Mouse (Mus musculus) heart, postnatal 10 days (tissue): ENCODE measurements around the gene Slc35e3. TPM values are rescaled to one million over a fixed set of nuclear protein-coding genes. Genes with fewer than 3 reads are reported as not detected.
A peak's percentile ranks its signal among the peaks of the same experiment; 100 is the strongest.
"Not testable (repeated sequence)": the region's sequence is repeated elsewhere in the genome, so short reads cannot be mapped to it uniquely, and the experiment has no call there.

ENCODE experiments used
- DNase-seq, 2 experiments: peaks; one replicate each; pipeline ENCODE4 v3.0.0; 2021
- intact Hi-C: fragments of 180-260 bp; cut with DNase I; formaldehyde crosslinking; loops from one replicate; pipeline ENCODE4 v1.15.1; 2025
- total RNA-seq, 2 experiments: library from RNA; stranded (reverse); gene quantifications; 2 replicates each; pipeline ENCODE4 v1.2.3; 2021

The Slc35e3 gene
- total RNA-seq, 2 experiments from 2014 or later: 7.4 to 8.5 TPM

DNA sequence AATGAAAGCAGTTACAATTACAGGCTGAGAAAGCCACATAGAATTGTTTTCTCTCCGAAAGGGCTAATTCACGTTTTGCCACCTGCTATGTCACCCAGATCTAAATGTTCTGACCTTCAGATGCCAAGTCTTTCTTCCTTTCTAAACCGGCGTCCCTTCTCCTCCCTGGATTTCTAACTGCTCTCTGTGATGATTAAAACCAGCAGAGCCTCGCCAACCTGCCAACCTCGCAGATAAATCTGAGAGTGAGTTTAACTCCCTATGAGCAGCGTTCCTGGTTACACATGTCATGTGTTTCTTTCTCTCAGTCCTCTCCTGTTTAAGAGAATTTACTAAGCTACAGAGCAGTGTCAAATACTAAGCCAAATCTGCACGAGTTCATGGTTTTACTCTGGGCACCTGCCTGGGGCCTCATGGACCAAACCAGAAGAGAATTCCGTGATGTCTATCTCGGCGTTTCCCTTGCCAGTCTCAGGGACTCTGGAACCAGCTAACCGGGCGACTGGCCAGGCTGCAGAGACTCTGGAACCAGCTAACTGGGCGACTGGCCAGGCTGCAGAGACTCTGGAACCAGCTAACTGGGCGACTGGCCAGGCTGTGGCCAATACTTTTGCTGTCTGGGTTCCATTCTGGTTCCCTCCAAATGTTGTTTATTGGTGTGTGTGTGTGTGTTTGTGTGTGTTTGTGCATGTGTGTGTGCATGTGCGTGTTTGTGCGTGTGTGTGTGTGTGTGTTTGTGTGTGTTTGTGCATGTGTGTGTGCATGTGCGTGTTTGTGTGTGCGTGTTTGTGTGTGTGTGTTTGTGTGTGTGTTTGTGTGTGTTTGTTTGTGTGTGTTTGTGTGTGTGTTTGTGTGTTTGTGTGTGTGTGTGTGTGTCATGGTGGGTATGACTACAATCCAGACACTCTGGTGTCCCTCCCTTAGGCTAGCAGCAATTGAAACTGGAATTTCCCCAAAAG, 27.7 kb downstream of the Slc35e3 start:
- peak; percentile 54 to 61 for DNase-seq
- intact Hi-C loops: no loop called here

DNA sequence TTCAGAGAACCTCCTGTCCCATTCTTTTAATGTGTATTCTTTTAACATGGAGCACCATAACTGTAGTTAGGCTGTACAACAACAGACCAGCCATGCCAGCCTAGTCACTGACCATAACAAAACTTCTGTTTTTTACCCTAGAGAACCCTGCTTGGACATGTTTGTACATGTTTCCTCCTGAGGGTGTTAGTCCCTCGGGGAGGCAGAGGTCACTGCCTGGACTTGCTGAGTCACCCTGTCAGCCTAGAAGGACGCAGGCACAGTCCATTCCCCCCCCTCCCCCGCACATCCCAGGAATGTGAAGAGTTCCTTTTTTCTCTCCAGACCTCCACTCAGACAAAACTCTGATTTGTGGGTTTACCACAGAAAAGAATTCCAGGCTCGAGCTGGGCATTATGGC, 28.6 kb downstream of the Slc35e3 start:
- DNase-seq: peak; percentile 59 to 61
- intact Hi-C loops: no loop called here

- no peak for DNase-seq
- intact Hi-C loops: no loop called here
Measured at GRCm38 (mm10) chr10:117716686-117717085, 29.5 kb downstream of the Slc35e3 start.

- intact Hi-C loops, DNase-seq: not testable (repeated sequence)
Measured at GRCm38 (mm10) chr10:117715654-117716053, 30.5 kb downstream of the Slc35e3 start.

GRCm38 (mm10) chr10:117714928-117715500, 31.2 kb downstream of the Slc35e3 start:
- DNase-seq: no peak
- intact Hi-C loops: no loop called here

DNA sequence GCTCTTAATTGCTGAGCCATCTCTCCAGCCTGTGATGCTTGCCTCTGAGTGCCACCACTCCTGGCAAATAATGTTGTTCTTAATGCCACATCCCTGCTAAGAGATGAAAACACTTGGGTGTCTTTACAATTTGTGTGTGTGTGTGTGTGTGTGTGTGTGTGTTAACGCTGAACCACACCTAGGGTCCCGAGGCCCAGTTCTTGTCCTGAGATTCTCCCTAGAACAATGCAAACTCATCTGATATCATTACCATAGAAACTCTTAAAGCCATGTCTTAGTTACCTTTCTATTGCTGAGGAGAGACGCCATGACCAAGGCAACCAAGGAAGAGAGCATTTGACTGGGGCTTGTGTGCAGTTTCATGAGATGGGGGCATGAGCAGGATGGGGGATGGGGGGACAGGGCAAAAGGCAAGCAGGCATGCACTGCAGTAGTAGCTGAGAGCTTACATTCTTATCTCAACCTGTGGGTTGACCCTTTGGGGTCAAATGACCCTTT, 32.1 kb downstream of the Slc35e3 start:
- no peak for DNase-seq
- intact Hi-C loops: no loop called here

GRCm38 (mm10) chr10:117713466-117713865, 32.7 kb downstream of the Slc35e3 start:
- intact Hi-C loops: no loop called here
- DNase-seq: no peak

GRCm38 (mm10) chr10:117712871-117713270, 33.3 kb downstream of the Slc35e3 start:
- DNase-seq: no peak
- intact Hi-C loops: no loop called here

DNA sequence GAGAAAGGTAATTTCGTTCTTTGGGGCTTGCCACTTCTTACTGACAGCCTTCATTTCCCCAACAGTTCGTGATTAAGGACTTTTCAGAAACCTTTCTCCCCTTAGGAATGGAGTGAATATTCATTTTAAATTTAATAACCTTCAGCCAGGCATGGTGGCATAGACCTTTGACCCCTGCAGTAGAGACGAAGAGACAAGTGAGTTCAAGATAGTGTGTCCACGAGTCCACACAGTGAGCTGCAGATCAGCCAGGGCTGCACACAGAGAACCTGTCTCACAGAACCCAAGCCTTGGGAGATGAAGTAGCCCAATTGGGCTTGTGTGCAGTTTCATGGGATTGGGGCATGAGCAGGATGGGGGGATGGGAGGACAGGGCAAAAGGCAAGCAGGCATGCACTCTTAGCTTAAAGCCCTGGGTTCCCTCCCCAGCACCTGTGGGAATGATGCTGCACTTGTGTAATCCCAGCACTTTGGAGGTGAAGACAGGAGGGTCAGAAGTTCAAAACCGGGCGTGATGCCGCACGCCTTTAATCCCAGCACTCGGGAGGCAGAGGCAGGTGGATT, 33.9 kb downstream of the Slc35e3 start:
- intact Hi-C loops: no loop called here
- no peak for DNase-seq

DNA sequence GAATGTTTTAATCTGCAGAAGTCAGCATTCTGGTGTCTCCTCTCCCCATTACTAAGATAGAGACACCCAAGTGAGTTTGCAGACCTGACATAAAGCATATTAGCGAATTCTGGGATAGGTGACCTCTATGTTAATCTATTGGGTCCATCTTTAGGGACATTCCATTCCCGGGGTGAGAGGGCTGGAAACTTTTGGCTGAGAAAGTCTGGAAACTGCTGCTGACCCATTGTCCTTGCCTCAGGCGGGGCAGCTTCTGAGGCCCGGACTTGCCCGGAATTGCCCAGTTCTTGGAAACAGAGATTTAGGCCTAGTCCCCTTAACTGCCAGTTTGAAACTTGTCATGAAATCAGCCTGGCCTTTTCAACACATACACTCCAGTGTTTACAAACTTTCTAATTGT, 34.8 kb downstream of the Slc35e3 start:
- intact Hi-C loops: no loop called here
- DNase-seq: no peak

DNA sequence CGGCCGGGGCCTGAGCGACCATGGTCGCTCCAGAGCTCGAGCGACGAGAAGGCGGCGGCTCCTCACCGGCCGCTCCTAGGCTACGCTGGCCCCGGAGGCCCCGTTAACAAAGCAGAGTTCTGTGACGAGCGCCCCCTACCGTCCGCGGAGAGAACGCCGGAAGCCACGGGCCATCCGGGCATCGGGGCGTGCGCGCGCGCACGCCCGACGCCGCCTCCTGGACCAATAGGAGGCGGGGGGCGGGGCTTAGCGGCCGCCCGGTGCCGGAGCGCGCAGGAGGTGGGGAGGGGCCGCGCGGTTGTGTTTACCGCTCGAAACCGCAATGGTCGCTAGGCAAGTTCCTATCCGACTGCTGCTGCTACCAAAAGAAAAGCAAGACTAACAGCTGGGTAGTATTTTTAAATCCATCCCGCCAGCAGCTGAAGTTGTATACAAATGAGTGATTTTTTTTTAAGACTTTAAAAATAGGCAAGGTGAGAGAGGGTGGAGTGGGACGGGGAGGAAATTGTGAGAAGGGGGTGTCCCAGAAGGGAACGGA, 35.5 kb downstream of the Slc35e3 start, which contains the start of gene Mdm2:
Mdm2 (minus strand) TSS at position 155 of the 538 bp plus-strand sequence.
- peak; percentile 98 to 99 for DNase-seq
- intact Hi-C loops: no loop called here

- intact Hi-C loops: loop anchor here (5.0 kb wide), 1 partner anchor 488 kb away; the partner anchor contains the start of gene Yeats4
- peak; percentile 88 to 89 for DNase-seq
Measured at GRCm38 (mm10) chr10:117709930-117710603, 36.1 kb downstream of the Slc35e3 start.

DNA sequence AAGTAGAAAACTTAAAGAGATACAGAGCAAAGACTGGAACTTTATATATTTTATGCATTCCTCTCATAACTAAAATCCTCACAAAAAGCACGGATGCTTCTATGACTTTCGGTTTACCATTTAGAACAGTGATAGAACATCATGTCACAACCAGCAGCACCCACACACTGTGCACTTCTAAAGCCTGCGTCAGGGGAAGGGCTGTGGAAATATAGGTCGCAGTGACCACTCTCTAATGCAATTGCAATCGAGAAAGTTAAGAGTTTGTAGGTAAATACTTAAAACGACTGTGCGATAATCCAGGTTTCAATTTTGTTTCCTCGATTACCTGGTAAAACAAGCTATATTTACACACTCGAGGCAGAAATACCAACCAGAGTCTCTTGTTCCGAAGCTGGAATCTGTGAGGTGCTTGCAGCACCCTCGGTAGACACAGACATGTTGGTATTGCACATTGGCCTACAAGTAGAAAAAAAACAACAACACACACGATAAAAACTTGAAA, 36.8 kb downstream of the Slc35e3 start:
- intact Hi-C loops: loop anchor here (5.0 kb wide), 1 partner anchor 487 kb away; the partner anchor contains the start of gene Yeats4
- DNase-seq: peak in 1 of 2 experiments; percentile 15

DNA sequence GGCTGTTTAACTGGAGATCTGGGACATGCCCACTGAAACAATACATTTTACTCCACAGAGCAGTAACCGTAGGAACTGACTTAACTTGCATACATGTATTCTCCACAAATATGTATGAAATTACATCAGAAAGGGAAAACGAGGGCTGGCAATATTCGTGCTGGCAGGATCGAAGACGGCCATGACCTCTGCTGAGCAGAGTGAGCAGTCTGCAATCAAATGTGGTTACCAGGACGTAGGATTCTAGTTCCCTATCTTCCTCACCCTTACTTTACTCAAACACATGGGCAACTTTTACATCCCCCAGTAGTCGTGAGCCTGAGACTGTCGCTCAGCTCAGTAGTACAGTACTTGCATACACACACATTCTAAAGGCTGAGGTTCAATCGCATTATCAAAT, 37.3 kb downstream of the Slc35e3 start:
- no peak for DNase-seq

DNA sequence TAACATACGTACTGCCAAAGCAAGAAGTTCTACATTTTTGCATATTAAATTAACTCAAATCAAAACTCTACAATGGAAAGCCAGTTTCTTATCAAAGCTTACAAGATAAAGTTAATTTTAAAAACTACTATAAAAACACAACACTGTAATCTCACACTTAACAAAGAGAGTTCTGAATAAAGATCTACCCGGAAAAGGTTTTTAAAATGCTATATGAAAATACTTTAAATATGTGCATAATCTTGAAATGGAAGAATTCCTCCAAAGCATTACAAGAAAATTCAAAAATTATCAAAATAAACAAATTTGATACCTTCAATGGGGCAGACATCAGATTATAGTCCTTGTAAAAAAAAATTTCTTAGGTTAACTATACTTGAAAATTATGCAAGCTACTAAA, 37.8 kb downstream of the Slc35e3 start:
- DNase-seq: no peak
- intact Hi-C loops: loop anchor here (5.0 kb wide), 1 partner anchor 486 kb away; the partner anchor contains the start of gene Yeats4

More for the DNA sequence above, 37.3 kb downstream of the Slc35e3 start:
- intact Hi-C loops: loop anchor here (5.0 kb wide), 1 partner anchor 487 kb away; the partner anchor contains the start of gene Yeats4

- intact Hi-C loops: loop anchor here (5.0 kb wide), 1 partner anchor 485 kb away; the partner anchor contains the start of gene Yeats4
- no peak for DNase-seq
Measured at GRCm38 (mm10) chr10:117707114-117707838, 38.9 kb downstream of the Slc35e3 start.

DNA sequence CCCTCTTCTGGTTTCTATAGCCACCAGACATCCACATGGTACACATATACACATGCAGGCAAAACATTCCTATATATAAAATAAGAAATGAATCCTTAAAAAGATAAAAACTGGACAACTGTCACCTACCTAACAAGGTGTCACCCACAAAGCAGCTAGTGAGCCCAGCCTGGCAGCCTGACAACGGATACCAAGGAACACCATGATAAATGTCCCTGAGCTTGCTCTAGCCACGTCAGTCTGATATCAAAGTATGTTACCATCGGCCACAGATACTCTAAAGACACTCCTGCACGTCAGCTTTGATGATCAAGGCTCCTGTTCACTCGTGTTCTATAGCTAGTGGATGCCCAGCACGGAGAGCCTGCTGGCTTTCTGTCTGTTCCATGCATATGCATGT, 39.7 kb downstream of the Slc35e3 start:
- peak in 1 of 2 experiments; percentile 16 for DNase-seq
- intact Hi-C loops: loop anchor here (5.0 kb wide), 1 partner anchor 484 kb away; the partner anchor contains the start of gene Yeats4

DNA sequence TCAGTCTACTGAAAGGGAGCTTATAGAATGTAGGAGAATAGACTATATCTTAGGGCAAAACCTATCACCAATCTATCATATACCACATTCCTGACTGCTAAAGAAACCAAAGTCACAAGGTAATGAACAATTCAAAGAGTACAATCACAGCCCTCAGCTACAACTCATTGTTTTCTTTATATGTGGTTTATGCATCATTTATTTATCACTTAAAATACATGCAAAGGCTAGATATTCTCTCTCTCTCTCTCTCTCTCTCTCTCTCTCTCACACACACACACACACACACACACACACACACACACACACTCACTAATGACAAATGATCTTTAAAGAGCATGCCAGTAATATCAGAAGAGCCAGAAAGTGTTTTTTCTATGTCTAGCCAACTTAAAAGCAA, 40.4 kb downstream of the Slc35e3 start:
- intact Hi-C loops: loop anchor here (5.0 kb wide), 1 partner anchor 484 kb away; the partner anchor contains the start of gene Yeats4
- DNase-seq: no peak

GRCm38 (mm10) chr10:117704964-117705335, 41.2 kb downstream of the Slc35e3 start:
- intact Hi-C loops: loop anchor here (5.0 kb wide), 1 partner anchor 483 kb away; the partner anchor contains the start of gene Yeats4
- DNase-seq: no peak
